Mouse (Mus musculus) MEL (cell line): ENCODE data around the gene Myo18b. TPM values are rescaled to one million over a fixed set of nuclear protein-coding genes. Genes with fewer than 3 reads are reported as not detected.

ENCODE experiments used
- DNase-seq: peaks from one replicate; pipeline ENCODE4 v3.0.0; 2011; ENCODE audit warnings: low read depth, low spot score
- H3K27ac ChIP-seq: 2 replicates; pipeline ENCODE4 v1.5.1; 2012; ENCODE audit warnings: low read depth, mild to moderate bottlenecking, control low read depth, low read length, moderate library complexity; ENCODE audit not compliant: control insufficient read depth
- H3K27me3 ChIP-seq, 2 experiments: fragments of 150-350 bp in 1 of 2; sonication (generic) in 1 of 2; 2 replicates each; pipeline ENCODE4 v1.6.1; 2012; ENCODE audit warnings: low read length in 2 of 2, mild to moderate bottlenecking in 2 of 2, improper control_type of control experiment in 1 of 2, moderate library complexity in 1 of 2; ENCODE audit not compliant: insufficient read depth in 2 of 2, control insufficient read depth in 1 of 2
- H3K36me3 ChIP-seq, 2 experiments: 2 replicates each; pipeline ENCODE4 v1.6.1; 2012 to 2014; ENCODE audit warnings: low read length in 2 of 2, improper control_type of control experiment in 1 of 2, inconsistent platforms in 1 of 2, mild to moderate bottlenecking in 1 of 2; ENCODE audit not compliant: insufficient read depth in 2 of 2, control insufficient read depth in 1 of 2
- H3K4me1 ChIP-seq, 2 experiments: fragments of 150-350 bp in 1 of 2; sonication (generic) in 1 of 2; 2 replicates each; pipeline ENCODE4 v1.6.1; 2012; ENCODE audit warnings: low read length in 2 of 2, improper control_type of control experiment in 1 of 2, mild to moderate bottlenecking in 1 of 2; ENCODE audit not compliant: insufficient read depth in 2 of 2, control insufficient read depth in 1 of 2
- H3K4me3 ChIP-seq, 2 experiments: fragments of 150-350 bp in 1 of 2; sonication (generic) in 1 of 2; 2 replicates each; pipeline ENCODE4 v1.5.1; 2012; ENCODE audit warnings: low read depth in 2 of 2, low read length in 2 of 2, mild to moderate bottlenecking in 2 of 2, moderate library complexity in 2 of 2, control low read depth in 1 of 2, improper control_type of control experiment in 1 of 2; ENCODE audit not compliant: control insufficient read depth in 1 of 2, insufficient read depth in 1 of 2
- H3K79me2 ChIP-seq: 2 replicates; pipeline ENCODE4 v1.6.1; 2012; ENCODE audit warnings: mild to moderate bottlenecking, low read length, moderate library complexity; ENCODE audit not compliant: control insufficient read depth, poor library complexity, insufficient read depth
- H3K9ac ChIP-seq: 2 replicates; pipeline ENCODE4 v1.6.1; 2012; ENCODE audit warnings: low read depth, mild to moderate bottlenecking, control low read depth, low read length, moderate library complexity; ENCODE audit not compliant: control insufficient read depth, poor library complexity, severe bottlenecking
- H3K9me3 ChIP-seq: fragments of 150-350 bp; sonication (generic); replicated peaks from 2 replicates; pipeline ENCODE4 v1.6.1; 2012; ENCODE audit warnings: mild to moderate bottlenecking, low read length, improper control_type of control experiment, moderate library complexity; ENCODE audit not compliant: insufficient read depth
- CHD1 ChIP-seq: IDR thresholded peaks from 2 replicates; pipeline ENCODE4 v1.6.1; 2012; ENCODE audit warnings: low read depth, mild to moderate bottlenecking, inconsistent platforms, low read length, improper control_type of control experiment
- CTCF ChIP-seq, 3 experiments: IDR thresholded peaks in 2 of 3; conservative IDR thresholded peaks in 1 of 3; 2 replicates each; pipeline ENCODE4 v1.5.1; 2011 to 2012; ENCODE audit warnings: low read length in 3 of 3, low read depth in 2 of 3, mild to moderate bottlenecking in 2 of 3, improper control_type of control experiment in 1 of 3, inconsistent platforms in 1 of 3, mixed read lengths in 1 of 3, moderate library complexity in 1 of 3; ENCODE audit not compliant: control insufficient read depth in 1 of 3, insufficient read depth in 1 of 3, poor library complexity in 1 of 3, severe bottlenecking in 1 of 3
- ELF1 ChIP-seq: IDR thresholded peaks from 2 replicates; pipeline ENCODE4 v1.6.1; 2014; ENCODE audit warnings: low read depth, mild to moderate bottlenecking, inconsistent platforms, low read length, improper control_type of control experiment, moderate library complexity
- GABPA ChIP-seq: IDR thresholded peaks from 2 replicates; pipeline ENCODE4 v1.6.1; 2012; ENCODE audit warnings: low read depth, mild to moderate bottlenecking, inconsistent platforms, low read length, improper control_type of control experiment, moderate library complexity
- HCFC1 ChIP-seq: IDR thresholded peaks from 2 replicates; pipeline ENCODE4 v1.6.1; 2012; ENCODE audit warnings: low read depth, mild to moderate bottlenecking, inconsistent platforms, low read length, improper control_type of control experiment, moderate library complexity
- KAT2A ChIP-seq: conservative IDR thresholded peaks from 2 replicates; pipeline ENCODE4 v1.6.1; 2012; ENCODE audit warnings: low read depth, low read length, improper control_type of control experiment, inconsistent platforms
- MAX ChIP-seq: IDR thresholded peaks from 2 replicates; pipeline ENCODE4 v1.6.1; 2011; ENCODE audit warnings: low read length, improper control_type of control experiment
- MYB ChIP-seq: IDR thresholded peaks from 2 replicates; pipeline ENCODE4 v1.6.1; 2011; ENCODE audit warnings: mild to moderate bottlenecking, low read depth, low read length, improper control_type of control experiment
- MYC ChIP-seq: IDR thresholded peaks from 2 replicates; pipeline ENCODE4 v1.6.1; 2011; ENCODE audit warnings: low read depth, mild to moderate bottlenecking, low read length, improper control_type of control experiment, moderate library complexity
- NELFE ChIP-seq: IDR thresholded peaks from 2 replicates; pipeline ENCODE4 v1.6.1; 2011; ENCODE audit warnings: low read depth, low read length, improper control_type of control experiment
- NRF1 ChIP-seq: IDR thresholded peaks from 2 replicates; pipeline ENCODE4 v1.6.1; 2014; ENCODE audit warnings: low read depth, mild to moderate bottlenecking, inconsistent platforms, low read length, improper control_type of control experiment, moderate library complexity; ENCODE audit not compliant: poor library complexity, insufficient read depth, severe bottlenecking
- RCOR1 ChIP-seq: IDR thresholded peaks from 2 replicates; pipeline ENCODE4 v1.6.1; 2012; ENCODE audit warnings: low read depth, mild to moderate bottlenecking, inconsistent platforms, low read length, improper control_type of control experiment
- TAL1 ChIP-seq: IDR thresholded peaks from 2 replicates; pipeline ENCODE4 v1.6.1; 2012; ENCODE audit warnings: mild to moderate bottlenecking, inconsistent platforms, low read length, moderate library complexity, mixed read lengths
- UBTF ChIP-seq: IDR thresholded peaks from 2 replicates; pipeline ENCODE4 v1.6.1; 2012; ENCODE audit warnings: low read depth, mild to moderate bottlenecking, inconsistent platforms, low read length, improper control_type of control experiment, moderate library complexity, borderline replicate concordance; ENCODE audit not compliant: insufficient read depth
- USF2 ChIP-seq, 2 experiments: IDR thresholded peaks; 2 replicates each; pipeline ENCODE4 v1.6.1; 2011 to 2012; ENCODE audit warnings: improper control_type of control experiment in 2 of 2, low read length in 2 of 2, borderline replicate concordance in 1 of 2, inconsistent platforms in 1 of 2, low read depth in 1 of 2, mild to moderate bottlenecking in 1 of 2; ENCODE audit not compliant: insufficient read depth in 1 of 2
- polyA plus RNA-seq, 2 experiments: library from polyadenylated mRNA; stranded (reverse) in 1 of 2; unstranded in 1 of 2; fragments of >175 nt in 1 of 2; fragments of >200 nt in 1 of 2; gene quantifications; 2 replicates each; pipeline versions ENCODE4 v1.2.1 to v1.2.4; 2012; ENCODE audit warnings: low replicate concordance in 2 of 2, low read depth in 1 of 2; ENCODE audit not compliant: insufficient read length in 2 of 2, insufficient read depth in 1 of 2, missing spikeins in 1 of 2
- total RNA-seq: library from RNA; depleted of rRNA; stranded (reverse); fragments of 300-350 nt; gene quantifications from 2 replicates; pipeline ENCODE4 v1.2.3, GENCODE M21; 2012

Myo18b gene
- total and polyA plus RNA-seq, 3 experiments: not detected

DNA sequence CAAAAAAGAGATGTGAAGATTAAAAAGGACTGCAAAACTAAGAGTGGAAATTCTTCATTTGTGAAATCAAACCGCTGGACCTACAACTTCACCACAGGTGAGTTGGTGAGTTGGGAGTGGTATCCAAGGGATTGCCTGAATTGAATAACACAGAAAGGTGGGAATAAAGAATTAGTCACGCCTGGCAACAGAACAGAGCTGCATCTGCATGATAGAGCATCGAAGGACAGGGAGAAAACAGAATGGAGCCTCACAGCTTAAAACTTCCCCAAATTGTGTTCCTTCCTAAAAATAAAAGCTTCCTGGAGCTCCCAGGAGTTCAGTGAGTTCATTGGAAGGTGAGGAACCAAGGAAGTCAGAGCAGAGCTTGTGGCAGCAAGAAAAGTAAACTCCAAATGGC lies 73.7 kb downstream of the Myo18b start:
- DNase-seq: no peak
- Histone ChIP-seq H3K4me3 (no peak overlapping the region), H3K27me3 (no peaks in the 10 kb centered on the region), H3K27ac (no peak overlapping the region), H3K79me2 (no peaks in the 10 kb centered on the region), H3K9me3 (no peaks in the 10 kb centered on the region), H3K4me1 (no peaks in the 10 kb centered on the region), H3K36me3 (no peaks in the 10 kb centered on the region), H3K9ac (no peak overlapping the region)
- TF ChIP-seq TAL1: no peak
- no peak for TF ChIP-seq NRF1
- TF ChIP-seq HCFC1: no peak
- no peak for TF ChIP-seq CHD1
- TF ChIP-seq NELFE: no peak

DNA sequence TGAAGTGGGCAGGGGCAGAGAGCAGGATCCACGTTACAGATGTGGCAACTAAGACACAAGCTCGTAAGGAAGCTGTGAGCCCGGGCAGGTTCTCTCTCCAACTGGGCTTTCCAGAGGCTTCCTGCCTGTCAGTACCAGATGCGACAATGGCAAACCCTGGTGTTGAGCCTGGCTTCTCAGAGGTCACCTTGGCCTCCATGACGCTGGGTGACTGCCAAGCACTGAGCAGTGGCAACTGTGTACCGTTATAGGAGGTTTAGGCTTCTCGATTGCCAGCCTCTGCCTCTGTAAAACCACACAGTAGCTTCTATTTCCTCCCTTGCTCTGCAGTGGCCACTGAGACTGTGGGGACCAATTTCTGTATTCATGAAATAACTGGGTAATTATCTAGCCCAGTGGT lies 81.1 kb downstream of the Myo18b start:
- TF ChIP-seq MYB (no peak), UBTF (no peak), KAT2A (no peak), NRF1 (no peak), MYC (no peak), GABPA (no peak), MAX (no peak), ELF1 (no peak)
- Histone ChIP-seq H3K4me1 (no peaks in the 10 kb centered on the region), H3K9me3 (no peaks in the 10 kb centered on the region), H3K27ac (no peak overlapping the region), H3K9ac (no peak overlapping the region), H3K36me3 (no peaks in the 10 kb centered on the region), H3K79me2 (no peaks in the 10 kb centered on the region), H3K27me3 (no peaks in the 10 kb centered on the region), H3K4me3 (no peak overlapping the region)
- DNase-seq: no peak

DNA sequence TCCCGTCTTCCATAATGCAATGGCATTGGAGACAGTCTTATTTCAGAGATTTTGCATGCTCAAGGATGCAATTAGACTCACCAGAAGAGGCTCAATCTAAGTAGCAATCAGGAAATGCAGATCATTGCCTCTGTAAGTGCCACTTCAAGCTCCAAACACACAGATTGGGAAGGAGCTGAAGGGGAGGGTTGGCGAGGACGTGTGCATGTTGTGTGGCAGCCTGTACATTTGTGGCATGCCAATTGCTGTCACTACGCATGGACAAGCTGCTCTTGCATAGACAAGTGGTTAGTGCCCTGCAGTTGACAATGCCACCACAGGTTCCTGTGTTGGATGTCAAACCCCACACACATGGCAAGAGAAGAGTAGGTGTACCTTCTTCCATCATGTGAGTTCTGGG lies 88.5 kb downstream of the Myo18b start:
- H3K27ac ChIP-seq: no peak overlapping the region
- H3K79me2 ChIP-seq: no peaks in the 10 kb centered on the region
- DNase-seq: no peak
- TF ChIP-seq NELFE (no peak), USF2 (IDR thresholded peaks at IDR 0.05; ENCODE audit: borderline replicate concordance in 1 of 2, insufficient read depth in 1 of 2, low read depth in 1 of 2, low read length in 2 of 2) (no peak), CTCF (IDR thresholded peaks at IDR 0.05 in 2 of 3, conservative IDR thresholded peaks at IDR 0.05 in 1 of 3; ENCODE audit: control insufficient read depth in 1 of 3, insufficient read depth in 1 of 3, low read depth in 2 of 3, low read length in 3 of 3, poor library complexity in 1 of 3, severe bottlenecking in 1 of 3) (no peak), RCOR1 (no peak)
- no peaks in the 10 kb centered on the region for H3K4me1 ChIP-seq
- no peak overlapping the region for H3K4me3 ChIP-seq
- H3K27me3 ChIP-seq: no peaks in the 10 kb centered on the region
- no peaks in the 10 kb centered on the region for H3K36me3 ChIP-seq
- H3K9me3 ChIP-seq: no peaks in the 10 kb centered on the region
- H3K9ac ChIP-seq: no peak overlapping the region
